Mouse (Mus musculus) midbrain, embryonic 11.5 days (tissue): ENCODE measurements around the gene Uaca. TPM values are rescaled to one million over a fixed set of nuclear protein-coding genes. Genes with fewer than 3 reads are reported as not detected.

Experiments used
- ATAC-seq: fragments of 200-750 bp; cut with Nextera tagmentation; 2 replicates; pipeline ENCODE4 v1.8.0; 2017; ENCODE audit warnings: moderate TSS enrichment, moderate library complexity; ENCODE audit not compliant: low FRiP score
- DNase-seq: peaks from one replicate; pipeline ENCODE4 v3.0.0; 2015; ENCODE audit warnings: low spot score; ENCODE audit errors: missing footprints
- H3K27ac ChIP-seq: fragments of 300-500 bp; sonication (generic); 2 replicates; pipeline ENCODE4 v1.5.1; 2014; ENCODE audit warnings: low read depth, low read length
- H3K27me3 ChIP-seq: fragments of 300-500 bp; sonication (generic); 2 replicates; pipeline ENCODE4 v1.6.1; 2014; ENCODE audit warnings: mild to moderate bottlenecking, low read length, moderate library complexity, mixed read lengths; ENCODE audit not compliant: control insufficient read depth, insufficient read depth
- H3K36me3 ChIP-seq: fragments of 300-500 bp; sonication (generic); 2 replicates; pipeline ENCODE4 v1.6.1; 2014; ENCODE audit warnings: mild to moderate bottlenecking, low read length, moderate library complexity, mixed read lengths; ENCODE audit not compliant: control insufficient read depth, insufficient read depth
- H3K4me1 ChIP-seq: fragments of 300-500 bp; sonication (generic); 2 replicates; pipeline ENCODE4 v1.6.1; 2014; ENCODE audit warnings: low read length; ENCODE audit not compliant: control insufficient read depth, insufficient read depth
- H3K4me2 ChIP-seq: fragments of 300-500 bp; sonication (generic); 2 replicates; pipeline ENCODE4 v1.6.1; 2014; ENCODE audit warnings: mild to moderate bottlenecking, moderate library complexity
- H3K4me3 ChIP-seq: fragments of 300-500 bp; sonication (generic); 2 replicates; pipeline ENCODE4 v1.5.1; 2014; ENCODE audit warnings: low read depth, low read length
- H3K9ac ChIP-seq: fragments of 300-500 bp; sonication (generic); 2 replicates; pipeline ENCODE4 v1.6.1; 2014; ENCODE audit warnings: low read length
- H3K9me3 ChIP-seq: fragments of 300-500 bp; sonication (generic); 2 replicates; pipeline ENCODE4 v1.6.1; 2016; ENCODE audit warnings: low read length; ENCODE audit not compliant: control insufficient read depth
- WGBS: fragments of 180-500 bp; shearing (Covaris S2); extraction: QIAGEN DNeasy Blood & Tissue Kit; methylation state at CpG from one replicate; pipeline ENCODE4 v1.1.7; 2014; 5-methylcytosine and 5-hydroxymethylcytosine counted together
- polyA plus RNA-seq: library from polyadenylated mRNA; unstranded; fragments of >200 nt; fragmentation: Nextera tagmentation; extraction: Ambion mirVana; gene quantifications from 2 replicates; pipeline ENCODE4 v1.2.1, GENCODE M21; 2014

Gene Uaca
- polyA plus RNA-seq, 1 experiment from 2014 or later, result 27.9 TPM

GRCm38 (mm10) chr9:60837078-60837448 lies 42.7 kb downstream of the Uaca start:
- Histone ChIP-seq H3K4me1 (peaks cover 35% of the 10 kb centered on the region), H3K27me3 (no peaks in the 10 kb centered on the region), H3K4me2 (peak overlapping the region; percentile 52), H3K4me3 (peak overlapping the region; percentile 22; the same call in 1 of the 2 replicates), H3K9me3 (no peaks in the 10 kb centered on the region), H3K27ac (peak overlapping the region; percentile 69), H3K9ac (peak overlapping the region; percentile 54; the same call in 1 of the 2 replicates), H3K36me3 (no peaks in the 10 kb centered on the region)
- DNase-seq, result peak; percentile 85
- no peak for ATAC-seq
- WGBS, result 60% methylated on average over 4 of the region's 4 CpGs

- peaks cover 35% of the 10 kb centered on the region for H3K4me1 ChIP-seq
These were observed 43.3 kb downstream of the Uaca start for GRCm38 (mm10) chr9:60837449-60838141.

GRCm38 (mm10) chr9:60838331-60838872 lies 44.1 kb downstream of the Uaca start:
- Histone ChIP-seq H3K4me3 (no peak overlapping the region), H3K27ac (peak overlapping the region; percentile 69; the same call in 1 of the 2 replicates), H3K27me3 (no peaks in the 10 kb centered on the region), H3K4me2 (peak overlapping the region; percentile 52), H3K9me3 (no peaks in the 10 kb centered on the region), H3K4me1 (peaks cover 35% of the 10 kb centered on the region), H3K36me3 (no peaks in the 10 kb centered on the region), H3K9ac (peak overlapping the region; percentile 39; the same call in 1 of the 2 replicates)
- ATAC-seq (no peak), DNase-seq (peak; percentile 91)
- WGBS, result 19% methylated on average over 9 of the region's 9 CpGs

More at GRCm38 (mm10) chr9:60837449-60838141, 43.3 kb downstream of the Uaca start:
- H3K4me3 ChIP-seq, result peak overlapping the region; percentile 22
- peak overlapping the region; percentile 54 for H3K9ac ChIP-seq
- no peaks in the 10 kb centered on the region for H3K9me3 ChIP-seq
- 7% methylated on average over 20 of the region's 20 CpGs for WGBS
- peak overlapping the region; percentile 69 for H3K27ac ChIP-seq
- no peaks in the 10 kb centered on the region for H3K27me3 ChIP-seq
- H3K36me3 ChIP-seq, result no peaks in the 10 kb centered on the region
- H3K4me2 ChIP-seq, result peak overlapping the region; percentile 52
- ATAC-seq (peak; percentile 65), DNase-seq (peak; percentile 93)

- Histone ChIP-seq H3K36me3 (no peaks in the 10 kb centered on the region), H3K27ac (no peak overlapping the region), H3K27me3 (no peaks in the 10 kb centered on the region), H3K4me2 (no peak overlapping the region), H3K4me1 (peaks cover 31% of the 10 kb centered on the region), H3K9me3 (no peaks in the 10 kb centered on the region), H3K9ac (no peak overlapping the region), H3K4me3 (no peak overlapping the region)
- DNase-seq, result no peak
- WGBS, result 35% methylated on average over 5 of the region's 5 CpGs
- no peak for ATAC-seq
These were observed 47.1 kb downstream of the Uaca start for GRCm38 (mm10) chr9:60841393-60841792.

GRCm38 (mm10) chr9:60843415-60844076 lies 49.2 kb downstream of the Uaca start:
- no peak overlapping the region for H3K27ac ChIP-seq
- DNase-seq, result no peak
- no peaks in the 10 kb centered on the region for H3K9me3 ChIP-seq
- no peak overlapping the region for H3K4me3 ChIP-seq
- H3K36me3 ChIP-seq, result no peaks in the 10 kb centered on the region
- 78% methylated on average over 6 of the region's 6 CpGs for WGBS
- H3K4me2 ChIP-seq, result no peak overlapping the region
- H3K9ac ChIP-seq, result no peak overlapping the region
- no peaks in the 10 kb centered on the region for H3K27me3 ChIP-seq
- ATAC-seq, result no peak
- peaks cover 11% of the 10 kb centered on the region for H3K4me1 ChIP-seq

- ATAC-seq (no peak), DNase-seq (no peak)
- H3K4me2 ChIP-seq, result no peak overlapping the region
- no peak overlapping the region for H3K27ac ChIP-seq
- no peaks in the 10 kb centered on the region for H3K27me3 ChIP-seq
- no peaks in the 10 kb centered on the region for H3K36me3 ChIP-seq
- peaks cover 5% of the 10 kb centered on the region for H3K4me1 ChIP-seq
- no peak overlapping the region for H3K9ac ChIP-seq
- 36% methylated on average over 9 of the region's 9 CpGs for WGBS
- H3K4me3 ChIP-seq, result no peak overlapping the region
- no peaks in the 10 kb centered on the region for H3K9me3 ChIP-seq
These were observed 54.4 kb downstream of the Uaca start for GRCm38 (mm10) chr9:60848730-60849129.

GRCm38 (mm10) chr9:60849986-60850385 lies 55.6 kb downstream of the Uaca start:
- Histone ChIP-seq H3K9ac (no peak overlapping the region), H3K27me3 (no peaks in the 10 kb centered on the region), H3K9me3 (no peaks in the 10 kb centered on the region), H3K36me3 (no peaks in the 10 kb centered on the region), H3K4me3 (no peak overlapping the region), H3K4me1 (peaks cover 5% of the 10 kb centered on the region), H3K4me2 (no peak overlapping the region), H3K27ac (no peak overlapping the region)
- 88% methylated on average over 12 of the region's 12 CpGs for WGBS
- DNase-seq, result no peak
- no peak for ATAC-seq

- H3K9me3 ChIP-seq, result no peaks in the 10 kb centered on the region
- ATAC-seq, result no peak
- H3K36me3 ChIP-seq, result no peaks in the 10 kb centered on the region
- peaks cover 3% of the 10 kb centered on the region; the same call in 1 of the 2 replicates for H3K4me1 ChIP-seq
- no peak for DNase-seq
- H3K27me3 ChIP-seq, result no peaks in the 10 kb centered on the region
- no peak overlapping the region for H3K27ac ChIP-seq
- no peak overlapping the region for H3K9ac ChIP-seq
- 93% methylated on average over 11 of the region's 11 CpGs for WGBS
- H3K4me2 ChIP-seq, result no peak overlapping the region
- no peak overlapping the region for H3K4me3 ChIP-seq
These were observed 59.9 kb downstream of the Uaca start for GRCm38 (mm10) chr9:60854196-60854595.

- ATAC-seq, result no peak
- 32% methylated on average over 5 of the region's 5 CpGs for WGBS
- H3K27me3 ChIP-seq, result no peaks in the 10 kb centered on the region
- no peak overlapping the region for H3K4me3 ChIP-seq
- H3K9me3 ChIP-seq, result no peaks in the 10 kb centered on the region
- peaks cover 2% of the 10 kb centered on the region; the same call in 1 of the 2 replicates for H3K36me3 ChIP-seq
- no peak overlapping the region for H3K4me2 ChIP-seq
- peaks cover 3% of the 10 kb centered on the region; the same call in 1 of the 2 replicates for H3K4me1 ChIP-seq
- peak; percentile 94 for DNase-seq
- H3K27ac ChIP-seq, result no peak overlapping the region
- no peak overlapping the region for H3K9ac ChIP-seq
These were observed 63.5 kb downstream of the Uaca start for GRCm38 (mm10) chr9:60857833-60858232.
